Mouse (Mus musculus) hindbrain, embryonic 13.5 days (tissue): Measurements from ENCODE around the gene 3110040M04Rik. TPM values are rescaled to one million over a fixed set of nuclear protein-coding genes. Genes with fewer than 3 reads are reported as not detected.

Source experiments
- ATAC-seq: fragments of 200-750 bp; cut with Nextera tagmentation; 2 replicates; pipeline ENCODE4 v1.8.0; 2017; ENCODE audit warnings: moderate TSS enrichment; ENCODE audit not compliant: low FRiP score
- H3K27ac ChIP-seq: fragments of 300-500 bp; sonication (generic); 2 replicates; pipeline ENCODE4 v1.5.1; 2015; ENCODE audit warnings: inconsistent platforms, mild to moderate bottlenecking, moderate library complexity
- H3K27me3 ChIP-seq: fragments of 300-500 bp; sonication (generic); 2 replicates; pipeline ENCODE4 v1.6.1; 2015; ENCODE audit warnings: mild to moderate bottlenecking, inconsistent platforms
- H3K36me3 ChIP-seq: fragments of 300-500 bp; sonication (generic); 2 replicates; pipeline ENCODE4 v1.6.1; 2015; ENCODE audit warnings: mild to moderate bottlenecking, inconsistent platforms
- H3K4me1 ChIP-seq: fragments of 300-500 bp; sonication (generic); replicated peaks from 2 replicates; pipeline ENCODE4 v1.6.1; 2015; ENCODE audit warnings: inconsistent platforms
- H3K4me2 ChIP-seq: fragments of 300-500 bp; sonication (generic); 2 replicates; pipeline ENCODE4 v1.6.1; 2015; ENCODE audit warnings: inconsistent platforms, mild to moderate bottlenecking, moderate library complexity
- H3K4me3 ChIP-seq: fragments of 300-500 bp; sonication (generic); 2 replicates; pipeline ENCODE4 v1.5.1; 2015; ENCODE audit warnings: mild to moderate bottlenecking, inconsistent platforms
- H3K9ac ChIP-seq: fragments of 300-500 bp; sonication (generic); 2 replicates; pipeline ENCODE4 v1.6.1; 2015; ENCODE audit warnings: mild to moderate bottlenecking, inconsistent platforms
- H3K9me3 ChIP-seq: fragments of 300-500 bp; sonication (generic); 2 replicates; pipeline ENCODE4 v1.6.1; 2016; ENCODE audit warnings: inconsistent platforms
- WGBS: fragments of 180-500 bp; shearing (Covaris S2); methylation state at CpG from one replicate; pipeline ENCODE4 v1.1.7; 2015; 5-methylcytosine and 5-hydroxymethylcytosine counted together
- polyA plus RNA-seq: library from polyadenylated mRNA; unstranded; fragments of >200 nt; fragmentation: Nextera tagmentation; extraction: Ambion mirVana; gene quantifications from 2 replicates; pipeline ENCODE4 v1.2.1, GENCODE M21; 2015

3110040M04Rik gene
- polyA plus RNA-seq, 1 experiment from 2014 or later = not detected

DNA sequence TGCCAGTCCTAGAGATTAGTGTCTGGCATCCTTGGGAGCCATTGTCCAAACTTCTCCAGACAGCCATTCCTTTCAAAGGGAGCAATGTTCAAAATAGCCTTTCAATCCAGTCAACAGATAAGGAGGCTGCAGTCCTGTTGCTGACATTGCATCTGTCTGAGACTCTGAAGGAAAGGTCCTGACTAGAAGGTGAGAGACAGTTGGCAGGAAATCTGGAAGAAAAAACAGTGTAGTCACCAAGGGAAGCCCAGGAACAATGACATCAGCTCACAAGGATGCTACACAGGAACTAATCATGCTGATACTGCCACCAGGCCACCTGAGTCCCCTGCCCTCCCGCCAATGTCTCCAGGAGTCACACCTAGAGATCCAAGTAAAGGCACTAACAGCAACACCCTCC lies 19.5 kb downstream of the 3110040M04Rik start:
- 84% methylated on average over 1 of the region's 1 CpGs for WGBS
- no peak overlapping the region for H3K4me2 ChIP-seq
- ATAC-seq = no peak
- no peak overlapping the region for H3K27ac ChIP-seq
- no peaks in the 10 kb centered on the region for H3K36me3 ChIP-seq
- no peak overlapping the region for H3K9ac ChIP-seq
- H3K4me1 ChIP-seq = no peaks in the 10 kb centered on the region
- no peaks in the 10 kb centered on the region for H3K9me3 ChIP-seq
- no peaks in the 10 kb centered on the region for H3K27me3 ChIP-seq
- H3K4me3 ChIP-seq = no peak overlapping the region

DNA sequence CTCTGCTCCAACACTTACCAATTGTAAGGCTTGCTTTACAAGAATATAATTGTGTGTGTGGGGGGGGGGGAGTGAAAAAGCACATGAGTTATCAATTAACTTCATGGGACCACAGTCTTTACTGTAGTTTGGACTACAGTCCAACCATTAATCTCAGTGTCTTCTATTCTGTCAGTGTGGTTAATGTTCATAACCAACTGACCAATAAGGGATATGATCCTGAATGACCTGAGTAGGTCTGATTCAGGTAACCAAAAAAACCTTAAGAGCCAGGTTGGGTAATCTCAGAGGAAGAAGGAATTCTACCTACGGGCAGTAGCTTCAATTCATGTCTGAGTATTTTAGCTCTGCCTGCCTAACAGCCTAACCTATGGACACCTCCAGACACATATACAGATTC lies 20.6 kb downstream of the 3110040M04Rik start:
- no peak for ATAC-seq
- WGBS = 91% methylated on average over 1 of the region's 1 CpGs
- H3K9me3 ChIP-seq = no peaks in the 10 kb centered on the region
- H3K4me3 ChIP-seq = no peak overlapping the region
- no peak overlapping the region for H3K27ac ChIP-seq
- H3K27me3 ChIP-seq = no peaks in the 10 kb centered on the region
- H3K9ac ChIP-seq = no peak overlapping the region
- no peaks in the 10 kb centered on the region for H3K36me3 ChIP-seq
- H3K4me1 ChIP-seq = no peaks in the 10 kb centered on the region
- no peak overlapping the region for H3K4me2 ChIP-seq

- 82% methylated on average over 8 of the region's 8 CpGs for WGBS
- Histone ChIP-seq H3K4me1 (no peaks in the 10 kb centered on the region), H3K36me3 (no peaks in the 10 kb centered on the region), H3K27ac (no peak overlapping the region), H3K9ac (no peak overlapping the region), H3K4me2 (no peak overlapping the region), H3K4me3 (no peak overlapping the region), H3K9me3 (no peaks in the 10 kb centered on the region), H3K27me3 (no peaks in the 10 kb centered on the region)
- ATAC-seq = no peak
Observed at GRCm38 (mm10) chr1:151227506-151227905, 23.6 kb downstream of the 3110040M04Rik start.

- H3K4me3 ChIP-seq = no peak overlapping the region
- H3K9me3 ChIP-seq = no peaks in the 10 kb centered on the region
- no peak overlapping the region for H3K27ac ChIP-seq
- no peak overlapping the region for H3K4me2 ChIP-seq
- no peaks in the 10 kb centered on the region for H3K27me3 ChIP-seq
- 85% methylated on average over 1 of the region's 1 CpGs for WGBS
- H3K9ac ChIP-seq = no peak overlapping the region
- no peaks in the 10 kb centered on the region for H3K36me3 ChIP-seq
- ATAC-seq = no peak
- H3K4me1 ChIP-seq = no peaks in the 10 kb centered on the region
Observed at GRCm38 (mm10) chr1:151228320-151228989, 24.5 kb downstream of the 3110040M04Rik start.

DNA sequence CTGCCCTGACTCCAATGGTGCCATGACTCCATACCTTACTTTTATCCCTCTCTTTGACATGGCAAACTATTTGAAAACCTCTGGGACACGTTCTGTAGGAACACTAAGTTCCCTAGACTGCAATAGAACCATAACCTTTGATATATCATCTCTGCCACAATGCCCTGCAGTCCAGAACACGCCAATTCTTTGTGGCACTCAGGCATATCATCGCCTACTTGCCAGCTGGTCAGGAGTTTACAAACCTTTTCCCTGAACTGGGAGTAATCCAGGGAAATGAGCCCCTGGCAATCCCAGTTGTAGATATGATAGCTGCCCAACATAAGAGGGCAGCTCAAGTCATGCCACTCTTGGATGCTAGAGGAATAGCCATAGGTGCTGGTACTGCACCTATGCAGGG lies 28.4 kb downstream of the 3110040M04Rik start:
- Histone ChIP-seq H3K36me3 (no peaks in the 10 kb centered on the region), H3K27ac (no peak overlapping the region), H3K4me1 (no peaks in the 10 kb centered on the region), H3K9me3 (no peaks in the 10 kb centered on the region), H3K9ac (no peak overlapping the region), H3K27me3 (no peaks in the 10 kb centered on the region), H3K4me3 (no peak overlapping the region), H3K4me2 (no peak overlapping the region)
- ATAC-seq = no peak
- 84% methylated on average over 3 of the region's 3 CpGs for WGBS

DNA sequence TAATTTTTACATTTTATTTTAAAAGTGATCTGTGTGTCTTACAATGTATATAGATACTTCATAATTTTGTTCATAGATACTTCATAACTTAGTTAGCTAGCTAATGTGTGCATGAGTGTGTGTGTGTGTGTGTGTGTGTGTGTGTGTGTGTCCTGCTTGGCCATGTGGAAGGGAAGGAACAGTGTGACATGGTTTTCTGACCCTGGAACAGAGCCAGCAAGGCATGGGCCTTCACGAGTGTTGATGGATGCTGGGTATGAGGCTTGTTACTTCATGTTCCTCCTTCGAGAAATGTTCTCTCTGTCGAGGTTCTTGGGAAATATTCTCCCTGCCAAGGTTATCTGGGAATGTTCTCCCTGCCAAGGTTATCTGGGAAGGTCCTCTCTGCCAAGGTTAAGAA lies 29.8 kb downstream of the 3110040M04Rik start:
- H3K9ac ChIP-seq = no peak overlapping the region
- no peak for ATAC-seq
- H3K27ac ChIP-seq = no peak overlapping the region
- no peaks in the 10 kb centered on the region for H3K9me3 ChIP-seq
- no peak overlapping the region for H3K4me2 ChIP-seq
- no peaks in the 10 kb centered on the region for H3K4me1 ChIP-seq
- H3K36me3 ChIP-seq = no peaks in the 10 kb centered on the region
- H3K27me3 ChIP-seq = no peaks in the 10 kb centered on the region
- 93% methylated on average over 3 of the region's 3 CpGs for WGBS
- no peak overlapping the region for H3K4me3 ChIP-seq

GRCm38 (mm10) chr1:151235574-151235973 lies 31.7 kb downstream of the 3110040M04Rik start:
- 11% methylated on average over 2 of the region's 2 CpGs for WGBS
- ATAC-seq = no peak
- no peaks in the 10 kb centered on the region for H3K9me3 ChIP-seq
- no peak overlapping the region for H3K4me3 ChIP-seq
- no peak overlapping the region for H3K27ac ChIP-seq
- no peak overlapping the region for H3K9ac ChIP-seq
- H3K36me3 ChIP-seq = no peaks in the 10 kb centered on the region
- H3K4me2 ChIP-seq = no peak overlapping the region
- no peaks in the 10 kb centered on the region for H3K4me1 ChIP-seq
- H3K27me3 ChIP-seq = no peaks in the 10 kb centered on the region

DNA sequence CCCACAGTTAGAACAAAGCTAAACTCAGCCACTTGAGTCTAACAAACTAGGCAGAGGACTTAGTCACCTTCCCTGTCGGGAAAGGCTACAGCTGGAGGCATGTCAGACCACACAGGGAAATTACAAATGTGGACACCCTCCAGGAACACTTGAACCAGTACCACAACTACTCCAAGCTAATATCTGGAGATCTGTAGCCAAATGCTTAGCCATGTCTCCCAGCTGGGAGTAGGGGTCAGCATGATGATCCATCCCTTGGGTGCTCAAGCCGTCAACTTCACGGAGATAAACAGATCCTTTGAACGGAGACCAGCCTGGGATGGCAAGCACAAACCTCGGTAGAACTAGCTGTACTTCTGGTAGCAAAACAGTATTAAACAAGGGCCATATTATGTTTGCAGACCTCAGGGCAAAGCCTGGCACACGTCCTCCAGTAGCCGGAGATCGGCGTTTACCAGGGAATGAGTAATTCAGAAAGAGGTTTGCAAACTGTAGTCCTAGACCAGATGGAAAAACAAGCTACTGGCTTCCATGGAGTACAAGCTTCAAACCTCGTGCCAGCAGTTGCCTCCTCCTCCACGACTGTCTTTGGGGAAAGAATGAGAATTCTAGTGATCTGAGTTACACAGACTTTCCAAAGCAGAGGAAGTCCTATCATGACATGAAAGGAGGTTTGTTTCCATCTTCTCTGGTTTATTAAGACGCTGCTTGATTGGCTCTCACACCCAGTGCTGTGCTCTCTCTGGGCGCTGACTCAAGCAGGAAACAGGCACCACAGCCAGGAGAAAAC lies 32.4 kb downstream of the 3110040M04Rik start:
- Histone ChIP-seq H3K27me3 (no peaks in the 10 kb centered on the region), H3K27ac (no peak overlapping the region), H3K9ac (no peak overlapping the region), H3K9me3 (no peaks in the 10 kb centered on the region), H3K4me3 (no peak overlapping the region), H3K4me1 (no peaks in the 10 kb centered on the region), H3K36me3 (no peaks in the 10 kb centered on the region), H3K4me2 (no peak overlapping the region)
- no peak for ATAC-seq
- WGBS = 79% methylated on average over 13 of the region's 13 CpGs

DNA sequence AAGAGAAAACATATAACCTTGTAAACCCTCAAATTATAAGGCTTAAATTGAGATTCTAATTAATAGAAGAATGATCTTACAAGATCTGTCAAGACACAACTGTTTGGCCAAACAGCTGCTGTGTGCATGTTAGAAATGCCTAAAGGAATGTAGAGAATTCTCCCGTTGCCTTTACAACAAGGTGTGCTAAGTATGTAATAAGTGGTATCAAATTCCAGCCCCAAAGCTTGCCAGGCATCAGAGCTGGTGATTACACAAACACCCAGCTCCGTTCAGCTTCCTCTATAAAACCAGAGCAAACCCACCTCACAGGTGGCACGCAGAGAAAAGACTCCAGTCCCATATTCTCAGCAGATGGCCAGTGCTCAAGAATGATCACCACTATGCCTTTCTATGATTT lies 33.9 kb downstream of the 3110040M04Rik start:
- no peaks in the 10 kb centered on the region for H3K27me3 ChIP-seq
- no peaks in the 10 kb centered on the region for H3K36me3 ChIP-seq
- no peak overlapping the region for H3K9ac ChIP-seq
- no peaks in the 10 kb centered on the region for H3K9me3 ChIP-seq
- H3K4me2 ChIP-seq = no peak overlapping the region
- no peaks in the 10 kb centered on the region for H3K4me1 ChIP-seq
- 93% methylated on average over 3 of the region's 3 CpGs for WGBS
- no peak for ATAC-seq
- H3K27ac ChIP-seq = no peak overlapping the region
- H3K4me3 ChIP-seq = no peak overlapping the region

- Histone ChIP-seq H3K4me1 (no peaks in the 10 kb centered on the region), H3K4me3 (no peak overlapping the region), H3K9me3 (no peaks in the 10 kb centered on the region), H3K9ac (no peak overlapping the region), H3K4me2 (no peak overlapping the region), H3K36me3 (no peaks in the 10 kb centered on the region), H3K27me3 (no peaks in the 10 kb centered on the region), H3K27ac (no peak overlapping the region)
- ATAC-seq = no peak
- 93% methylated on average over 4 of the region's 4 CpGs for WGBS
Observed at GRCm38 (mm10) chr1:151243332-151243731, 39.4 kb downstream of the 3110040M04Rik start.

- Histone ChIP-seq H3K36me3 (no peaks in the 10 kb centered on the region), H3K4me2 (no peak overlapping the region), H3K9ac (no peak overlapping the region), H3K9me3 (no peaks in the 10 kb centered on the region), H3K27me3 (no peaks in the 10 kb centered on the region), H3K4me3 (no peak overlapping the region), H3K4me1 (no peaks in the 10 kb centered on the region), H3K27ac (no peak overlapping the region)
- ATAC-seq = no peak
- 96% methylated on average over 5 of the region's 5 CpGs for WGBS
Observed at GRCm38 (mm10) chr1:151244013-151244412, 40.1 kb downstream of the 3110040M04Rik start.

GRCm38 (mm10) chr1:151244761-151245160 lies 40.8 kb downstream of the 3110040M04Rik start:
- no peaks in the 10 kb centered on the region for H3K9me3 ChIP-seq
- WGBS = 97% methylated on average over 4 of the region's 4 CpGs
- H3K27ac ChIP-seq = no peak overlapping the region
- no peak overlapping the region for H3K9ac ChIP-seq
- H3K36me3 ChIP-seq = no peaks in the 10 kb centered on the region
- no peak overlapping the region for H3K4me2 ChIP-seq
- H3K4me1 ChIP-seq = no peaks in the 10 kb centered on the region
- no peak for ATAC-seq
- no peaks in the 10 kb centered on the region for H3K27me3 ChIP-seq
- no peak overlapping the region for H3K4me3 ChIP-seq

GRCm38 (mm10) chr1:151245165-151245564 lies 41.2 kb downstream of the 3110040M04Rik start:
- WGBS = 89% methylated on average over 10 of the region's 10 CpGs
- ATAC-seq = no peak
- no peaks in the 10 kb centered on the region for H3K27me3 ChIP-seq
- H3K4me3 ChIP-seq = no peak overlapping the region
- no peak overlapping the region for H3K27ac ChIP-seq
- no peak overlapping the region for H3K9ac ChIP-seq
- no peaks in the 10 kb centered on the region for H3K9me3 ChIP-seq
- H3K4me2 ChIP-seq = no peak overlapping the region
- no peaks in the 10 kb centered on the region for H3K36me3 ChIP-seq
- H3K4me1 ChIP-seq = no peaks in the 10 kb centered on the region
